Mouse (Mus musculus): Measurements from ENCODE around the gene Pcdh7. TPM values are rescaled to one million over a fixed set of nuclear protein-coding genes. Genes with fewer than 3 reads are reported as not detected.

The Pcdh7 gene
- total and polyA plus RNA-seq, 2 experiments: 0.32 to 1.5 TPM

DNA sequence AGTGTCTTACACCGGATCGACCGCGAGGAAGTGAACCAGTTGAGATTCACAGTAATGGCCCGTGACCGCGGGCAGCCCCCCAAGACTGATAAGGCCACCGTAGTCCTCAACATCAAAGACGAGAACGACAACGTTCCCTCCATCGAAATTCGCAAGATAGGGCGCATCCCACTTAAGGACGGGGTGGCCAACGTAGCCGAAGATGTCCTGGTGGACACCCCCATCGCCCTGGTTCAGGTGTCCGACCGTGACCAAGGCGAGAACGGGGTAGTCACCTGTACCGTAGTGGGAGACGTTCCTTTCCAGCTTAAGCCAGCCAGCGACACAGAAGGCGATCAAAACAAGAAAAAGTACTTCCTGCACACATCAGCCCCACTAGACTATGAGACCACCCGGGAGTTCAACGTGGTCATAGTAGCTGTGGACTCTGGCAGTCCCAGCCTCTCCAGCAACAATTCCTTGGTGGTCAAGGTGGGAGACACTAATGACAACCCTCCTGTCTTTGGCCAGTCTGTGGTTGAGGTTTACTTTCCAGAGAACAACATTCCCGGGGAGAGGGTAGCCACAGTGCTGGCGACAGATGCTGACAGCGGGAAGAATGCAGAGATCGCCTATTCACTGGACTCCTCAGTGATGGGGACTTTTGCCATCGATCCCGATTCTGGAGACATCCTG is 2.6 kb downstream of the Pcdh7 start:
- Histone ChIP-seq H3K79me2 (ENCODE audit: control insufficient read depth, insufficient read depth, low read length) (no peaks in the 10 kb centered on the region), H3K4me1 (ENCODE audit: control insufficient read depth, insufficient read depth, low read length) (peaks cover 9% of the 10 kb centered on the region), H3K27ac (replicated peaks; ENCODE audit: insufficient read depth, low read depth, low read length) (no peak overlapping the region), H3K4me3 (ENCODE audit: insufficient read depth, low read depth, low read length) (peak overlapping the region; percentile 47; the same call in 1 of the 2 replicates), H3K36me3 (ENCODE audit: control insufficient read depth, insufficient read depth, low read length) (no peaks in the 10 kb centered on the region), H3K9ac (ENCODE audit: low read depth, low read length) (no peak overlapping the region), H3K27me3 (ENCODE audit: control insufficient read depth, insufficient read depth, low read length) (peaks cover 36% of the 10 kb centered on the region)
- TF ChIP-seq POLR2A (IDR thresholded peaks at IDR 0.05; ENCODE audit: extremely low read depth, insufficient read depth, low read length): no peak
- no peak for TF ChIP-seq CTCF (IDR thresholded peaks at IDR 0.05; ENCODE audit: low read depth, low read length)
- no peak for DNase-seq (ENCODE audit: extremely low read depth, low read depth, low spot score)
- 9% methylated on average over 34 of the region's 34 CpGs for WGBS

DNA sequence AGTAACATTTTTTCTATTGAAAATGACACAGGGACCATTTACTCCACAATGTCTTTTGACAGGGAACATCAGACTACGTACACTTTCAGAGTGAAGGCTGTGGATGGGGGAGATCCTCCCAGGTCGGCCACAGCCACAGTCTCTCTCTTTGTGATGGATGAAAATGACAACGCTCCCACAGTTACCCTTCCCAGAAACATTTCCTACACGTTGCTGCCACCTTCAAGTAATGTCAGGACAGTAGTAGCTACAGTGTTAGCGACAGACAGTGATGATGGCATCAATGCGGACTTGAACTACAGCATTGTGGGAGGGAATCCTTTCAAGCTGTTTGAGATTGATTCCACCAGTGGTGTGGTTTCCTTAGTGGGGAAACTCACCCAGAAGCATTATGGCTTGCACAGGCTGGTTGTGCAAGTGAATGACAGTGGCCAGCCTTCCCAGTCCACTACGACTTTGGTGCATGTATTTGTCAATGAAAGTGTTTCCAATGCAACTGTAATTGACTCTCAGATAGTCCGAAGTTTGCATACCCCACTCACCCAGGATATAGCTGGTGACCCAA is 3.5 kb downstream of the Pcdh7 start:
- peaks cover 32% of the 10 kb centered on the region for H3K27me3 ChIP-seq (ENCODE audit: control insufficient read depth, insufficient read depth, low read length)
- H3K9ac ChIP-seq (ENCODE audit: low read depth, low read length): no peak overlapping the region
- H3K4me1 ChIP-seq (ENCODE audit: control insufficient read depth, insufficient read depth, low read length): peaks cover 9% of the 10 kb centered on the region
- no peak overlapping the region for H3K4me3 ChIP-seq (ENCODE audit: insufficient read depth, low read depth, low read length)
- DNase-seq (ENCODE audit: extremely low read depth, low read depth, low spot score): no peak
- H3K36me3 ChIP-seq (ENCODE audit: control insufficient read depth, insufficient read depth, low read length): no peaks in the 10 kb centered on the region
- H3K27ac ChIP-seq (replicated peaks; ENCODE audit: insufficient read depth, low read depth, low read length): no peak overlapping the region
- TF ChIP-seq POLR2A (IDR thresholded peaks at IDR 0.05; ENCODE audit: extremely low read depth, insufficient read depth, low read length): no peak
- TF ChIP-seq CTCF (IDR thresholded peaks at IDR 0.05; ENCODE audit: low read depth, low read length): no peak
- 58% methylated on average over 8 of the region's 8 CpGs for WGBS
- no peaks in the 10 kb centered on the region for H3K79me2 ChIP-seq (ENCODE audit: control insufficient read depth, insufficient read depth, low read length)

DNA sequence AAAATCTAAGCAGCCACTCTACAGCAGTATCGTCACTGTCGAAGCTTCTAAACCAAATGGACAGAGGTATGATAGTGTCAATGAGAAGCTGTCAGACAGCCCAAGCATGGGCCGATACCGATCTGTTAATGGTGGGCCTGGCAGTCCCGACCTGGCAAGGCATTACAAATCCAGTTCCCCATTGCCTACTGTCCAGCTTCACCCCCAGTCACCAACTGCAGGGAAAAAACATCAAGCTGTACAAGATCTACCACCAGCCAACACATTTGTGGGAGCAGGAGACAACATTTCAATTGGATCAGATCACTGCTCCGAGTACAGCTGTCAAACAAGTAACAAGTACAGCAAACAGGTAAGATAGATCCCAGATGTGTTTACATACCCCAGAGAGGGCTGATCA is 4.2 kb downstream of the Pcdh7 start:
- no peak overlapping the region for H3K27ac ChIP-seq (replicated peaks; ENCODE audit: insufficient read depth, low read depth, low read length)
- peaks cover 6% of the 10 kb centered on the region for H3K4me1 ChIP-seq (ENCODE audit: control insufficient read depth, insufficient read depth, low read length)
- no peaks in the 10 kb centered on the region for H3K79me2 ChIP-seq (ENCODE audit: control insufficient read depth, insufficient read depth, low read length)
- peaks cover 30% of the 10 kb centered on the region for H3K27me3 ChIP-seq (ENCODE audit: control insufficient read depth, insufficient read depth, low read length)
- TF ChIP-seq CTCF (IDR thresholded peaks at IDR 0.05; ENCODE audit: low read depth, low read length): no peak
- TF ChIP-seq POLR2A (IDR thresholded peaks at IDR 0.05; ENCODE audit: extremely low read depth, insufficient read depth, low read length): no peak
- H3K36me3 ChIP-seq (ENCODE audit: control insufficient read depth, insufficient read depth, low read length): no peaks in the 10 kb centered on the region
- 43% methylated on average over 6 of the region's 6 CpGs for WGBS
- DNase-seq (ENCODE audit: extremely low read depth, low read depth, low spot score): no peak
- no peak overlapping the region for H3K9ac ChIP-seq (ENCODE audit: low read depth, low read length)
- H3K4me3 ChIP-seq (ENCODE audit: insufficient read depth, low read depth, low read length): no peak overlapping the region

DNA sequence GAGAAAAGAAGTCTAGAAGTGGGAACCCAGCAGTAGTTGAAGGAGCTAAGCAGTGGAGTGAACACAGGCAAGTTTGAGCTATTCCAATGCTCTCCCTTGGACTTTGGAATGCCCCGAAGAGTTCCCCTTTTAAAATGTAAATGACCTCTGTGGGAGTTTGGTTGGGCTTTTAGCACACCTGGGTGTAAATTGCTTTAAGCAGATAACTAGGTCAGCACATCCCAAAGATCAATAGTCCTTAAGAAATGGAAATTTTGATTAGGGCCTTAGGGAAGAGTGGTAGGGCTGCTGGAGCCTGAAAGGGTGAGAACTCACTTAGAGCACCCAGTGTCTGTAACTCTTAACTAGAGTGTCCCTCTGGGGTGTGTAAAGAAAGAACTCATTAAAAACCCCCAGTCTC is 15.7 kb downstream of the Pcdh7 start:
- H3K4me3 ChIP-seq (ENCODE audit: insufficient read depth, low read depth, low read length): no peak overlapping the region

DNA sequence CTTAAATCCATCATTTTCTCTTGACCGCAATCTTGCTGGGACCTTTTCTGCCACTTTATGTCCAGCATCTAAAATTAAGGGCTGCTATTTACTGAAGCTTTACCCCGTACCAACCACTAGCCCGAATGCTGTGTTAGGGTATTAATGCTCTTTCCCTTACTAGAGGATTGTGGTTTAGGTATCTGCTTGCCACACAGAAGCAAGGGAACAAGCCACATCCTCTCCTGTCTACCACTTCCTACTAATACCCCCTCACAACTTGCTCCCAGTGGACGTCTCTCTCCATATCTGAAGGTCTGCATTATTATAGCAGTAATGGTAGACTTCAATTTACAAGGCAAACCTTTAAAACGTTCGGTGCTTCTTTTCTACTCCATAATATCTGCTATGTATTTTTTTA is 18.0 kb downstream of the Pcdh7 start:
- Histone ChIP-seq H3K9ac (ENCODE audit: low read depth, low read length) (no peak overlapping the region), H3K4me1 (ENCODE audit: control insufficient read depth, insufficient read depth, low read length) (no peaks in the 10 kb centered on the region), H3K27me3 (ENCODE audit: control insufficient read depth, insufficient read depth, low read length) (no peaks in the 10 kb centered on the region), H3K27ac (replicated peaks; ENCODE audit: insufficient read depth, low read depth, low read length) (no peak overlapping the region), H3K79me2 (ENCODE audit: control insufficient read depth, insufficient read depth, low read length) (no peaks in the 10 kb centered on the region), H3K36me3 (ENCODE audit: control insufficient read depth, insufficient read depth, low read length) (no peaks in the 10 kb centered on the region), H3K4me3 (ENCODE audit: insufficient read depth, low read depth, low read length) (no peak overlapping the region)
- TF ChIP-seq CTCF (IDR thresholded peaks at IDR 0.05; ENCODE audit: low read depth, low read length) (no peak), POLR2A (IDR thresholded peaks at IDR 0.05; ENCODE audit: extremely low read depth, insufficient read depth, low read length) (no peak)
- 80% methylated on average over 6 of the region's 6 CpGs for WGBS
- DNase-seq (ENCODE audit: extremely low read depth, low read depth, low spot score): no peak

More for the DNA sequence above, 15.7 kb downstream of the Pcdh7 start:
- WGBS: 36% methylated on average over 1 of the region's 1 CpGs
- H3K27me3 ChIP-seq (ENCODE audit: control insufficient read depth, insufficient read depth, low read length): no peaks in the 10 kb centered on the region
- TF ChIP-seq POLR2A (IDR thresholded peaks at IDR 0.05; ENCODE audit: extremely low read depth, insufficient read depth, low read length) (no peak), CTCF (IDR thresholded peaks at IDR 0.05; ENCODE audit: low read depth, low read length) (no peak)
- no peaks in the 10 kb centered on the region for H3K4me1 ChIP-seq (ENCODE audit: control insufficient read depth, insufficient read depth, low read length)
- H3K79me2 ChIP-seq (ENCODE audit: control insufficient read depth, insufficient read depth, low read length): no peaks in the 10 kb centered on the region
- DNase-seq (ENCODE audit: extremely low read depth, low read depth, low spot score): no peak
- H3K36me3 ChIP-seq (ENCODE audit: control insufficient read depth, insufficient read depth, low read length): no peaks in the 10 kb centered on the region
- H3K27ac ChIP-seq (replicated peaks; ENCODE audit: insufficient read depth, low read depth, low read length): no peak overlapping the region
- H3K9ac ChIP-seq (ENCODE audit: low read depth, low read length): no peak overlapping the region

DNA sequence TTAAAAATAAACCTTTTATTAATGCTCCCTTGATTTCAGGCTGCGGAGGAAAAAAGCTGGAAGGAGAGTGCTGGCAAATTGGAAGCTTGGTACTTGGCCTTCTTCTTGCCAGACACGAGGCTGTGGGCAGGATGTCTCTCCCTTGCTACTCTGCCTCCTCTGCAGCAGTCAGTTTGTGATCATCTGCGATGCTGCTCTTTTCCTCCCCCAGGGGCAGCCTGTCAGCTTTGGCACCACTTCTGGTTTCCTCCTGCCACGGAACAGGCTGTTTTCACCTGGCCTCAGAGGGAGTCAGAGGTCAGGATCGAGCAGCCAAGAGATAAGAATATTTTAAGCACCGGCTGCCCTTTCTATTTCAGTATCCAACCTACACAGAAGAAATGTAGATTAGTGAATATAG is 25.2 kb downstream of the Pcdh7 start:
- no peaks in the 10 kb centered on the region for H3K36me3 ChIP-seq (ENCODE audit: control insufficient read depth, insufficient read depth, low read length)
- DNase-seq (ENCODE audit: extremely low read depth, low read depth, low spot score): peak; percentile 23
- no peak overlapping the region for H3K9ac ChIP-seq (ENCODE audit: low read depth, low read length)
- no peaks in the 10 kb centered on the region for H3K27me3 ChIP-seq (ENCODE audit: control insufficient read depth, insufficient read depth, low read length)
- H3K79me2 ChIP-seq (ENCODE audit: control insufficient read depth, insufficient read depth, low read length): no peaks in the 10 kb centered on the region
- TF ChIP-seq POLR2A (IDR thresholded peaks at IDR 0.05; ENCODE audit: extremely low read depth, insufficient read depth, low read length) (no peak), CTCF (IDR thresholded peaks at IDR 0.05; ENCODE audit: low read depth, low read length) (peak; percentile 9; the same call in 1 of the 2 replicates)
- no peak overlapping the region for H3K4me3 ChIP-seq (ENCODE audit: insufficient read depth, low read depth, low read length)
- peaks cover 2% of the 10 kb centered on the region for H3K4me1 ChIP-seq (ENCODE audit: control insufficient read depth, insufficient read depth, low read length)
- H3K27ac ChIP-seq (replicated peaks; ENCODE audit: insufficient read depth, low read depth, low read length): no peak overlapping the region
- WGBS: 14% methylated on average over 6 of the region's 6 CpGs

Data from liver, adult 2 months (tissue).